Mouse (Mus musculus) cortical plate, adult 2 months (tissue): ENCODE measurements around the gene Cyp2d22.

ENCODE experiments used
- CTCF ChIP-seq: fragments of 200-500 bp; IDR thresholded peaks from 2 replicates; pipeline ENCODE4 v1.5.1; 2011; ENCODE audit warnings: mild to moderate bottlenecking, control low read depth, low read length; ENCODE audit not compliant: insufficient read depth; ENCODE audit errors: extremely low read depth
- POLR2A ChIP-seq: fragments of 200-500 bp; IDR thresholded peaks from 2 replicates; pipeline ENCODE4 v1.6.1; 2011; ENCODE audit warnings: mild to moderate bottlenecking, low read length, control low read depth; ENCODE audit not compliant: insufficient read depth; ENCODE audit errors: extremely low read depth

- TF ChIP-seq CTCF, result no peak
- no peak for TF ChIP-seq POLR2A
Observed at GRCm38 (mm10) chr15:82382441-82382840, 2.4 kb upstream of the Cyp2d22 start.
